Mouse (Mus musculus): ENCODE measurements around the gene Exosc1. TPM values are rescaled to one million over a fixed set of nuclear protein-coding genes. Genes with fewer than 3 reads are reported as not detected.

Exosc1 gene
- polyA plus RNA-seq, 1 experiment from 2014 or later = 34.5 TPM

GRCm38 (mm10) chr19:41895460-41896318 lies 37.5 kb downstream of the Exosc1 start, which contains the start of gene Rrp12:
Rrp12 (minus strand) TSS chr19:41896173.
- H3K4me1 ChIP-seq (ENCODE audit: insufficient read depth) = peaks cover 18% of the 10 kb centered on the region
- DNase-seq = peak; percentile 82
- H3K9ac ChIP-seq (replicated peaks) = peak within 1 kb of the TSS; percentile 65
- peak within 1 kb of the TSS; percentile 73 for H3K4me3 ChIP-seq (ENCODE audit: low read depth, low read length)
- WGBS (ENCODE audit: insufficient replicate concordance) = under 1% methylated on average over 46 of the region's 46 CpGs
- H3K9me3 ChIP-seq (ENCODE audit: low read length) = no peaks in the 10 kb centered on the region
- H3K36me3 ChIP-seq (replicated peaks; ENCODE audit: insufficient read depth, low read length) = 0 out of 2 replicates have a peak, but pooled peaks cover 3% of the 10 kb centered on the region
- peak; percentile 93 for ATAC-seq
- H3K27ac ChIP-seq (ENCODE audit: low read depth) = peak within 1 kb of the TSS; percentile 62
- TF ChIP-seq EP300 (IDR thresholded peaks at IDR 0.05; ENCODE audit: low read depth) = no peak
- TF ChIP-seq CTCF (IDR thresholded peaks at IDR 0.05; ENCODE audit: low read depth) = no peak
- H3K4me2 ChIP-seq (ENCODE audit: low read depth, low read length) = peak within 1 kb of the TSS; percentile 89
- no peaks in the 10 kb centered on the region for H3K27me3 ChIP-seq (ENCODE audit: insufficient read depth, low read length)

GRCm38 (mm10) chr19:41894959-41895358 lies 38.3 kb downstream of the Exosc1 start:
- peak; percentile 12; the same call in 1 of the 2 replicates for ATAC-seq

GRCm38 (mm10) chr19:41888191-41888590 lies 45.0 kb downstream of the Exosc1 start:
- DNase-seq = no peak
- no peak overlapping the region for H3K27ac ChIP-seq (ENCODE audit: low read depth)
- H3K4me3 ChIP-seq (ENCODE audit: low read depth, low read length) = no peak overlapping the region
- peaks cover 44% of the 10 kb centered on the region for H3K36me3 ChIP-seq (replicated peaks; ENCODE audit: insufficient read depth, low read length)
- H3K4me1 ChIP-seq (ENCODE audit: insufficient read depth) = no peaks in the 10 kb centered on the region
- TF ChIP-seq EP300 (IDR thresholded peaks at IDR 0.05; ENCODE audit: low read depth) (no peak), CTCF (IDR thresholded peaks at IDR 0.05; ENCODE audit: low read depth) (no peak)
- H3K9ac ChIP-seq (replicated peaks) = no peak overlapping the region
- no peak overlapping the region for H3K4me2 ChIP-seq (ENCODE audit: low read depth, low read length)
- H3K9me3 ChIP-seq (ENCODE audit: low read length) = no peaks in the 10 kb centered on the region
- H3K27me3 ChIP-seq (ENCODE audit: insufficient read depth, low read length) = no peaks in the 10 kb centered on the region
- no peak for ATAC-seq

More at GRCm38 (mm10) chr19:41894959-41895358, 38.3 kb downstream of the Exosc1 start:
- peaks cover 13% of the 10 kb centered on the region for H3K4me1 ChIP-seq (ENCODE audit: insufficient read depth)
- no peaks in the 10 kb centered on the region for H3K9me3 ChIP-seq (ENCODE audit: low read length)
- H3K9ac ChIP-seq (replicated peaks) = peak overlapping the region; percentile 65
- H3K4me2 ChIP-seq (ENCODE audit: low read depth, low read length) = peak overlapping the region; percentile 89
- no peak for TF ChIP-seq EP300 (IDR thresholded peaks at IDR 0.05; ENCODE audit: low read depth)
- no peak for TF ChIP-seq CTCF (IDR thresholded peaks at IDR 0.05; ENCODE audit: low read depth)
- peak overlapping the region; percentile 73 for H3K4me3 ChIP-seq (ENCODE audit: low read depth, low read length)
- WGBS (ENCODE audit: insufficient replicate concordance) = 26% methylated on average over 7 of the region's 7 CpGs
- peaks cover 8% of the 10 kb centered on the region; the same call in 1 of the 2 replicates for H3K36me3 ChIP-seq (replicated peaks; ENCODE audit: insufficient read depth, low read length)
- no peak overlapping the region for H3K27ac ChIP-seq (ENCODE audit: low read depth)
- no peak for DNase-seq
- H3K27me3 ChIP-seq (ENCODE audit: insufficient read depth, low read length) = no peaks in the 10 kb centered on the region

- Histone ChIP-seq H3K4me1 (ENCODE audit: insufficient read depth) (no peaks in the 10 kb centered on the region), H3K36me3 (replicated peaks; ENCODE audit: insufficient read depth, low read length) (peaks cover 48% of the 10 kb centered on the region), H3K27ac (ENCODE audit: low read depth) (no peak overlapping the region), H3K9ac (replicated peaks) (no peak overlapping the region), H3K4me2 (ENCODE audit: low read depth, low read length) (no peak overlapping the region), H3K27me3 (ENCODE audit: insufficient read depth, low read length) (no peaks in the 10 kb centered on the region), H3K4me3 (ENCODE audit: low read depth, low read length) (no peak overlapping the region), H3K9me3 (ENCODE audit: low read length) (no peaks in the 10 kb centered on the region)
- 94% methylated on average over 9 of the region's 9 CpGs for WGBS (ENCODE audit: insufficient replicate concordance)
- no peak for ATAC-seq
- TF ChIP-seq CTCF (IDR thresholded peaks at IDR 0.05; ENCODE audit: low read depth) (no peak), EP300 (IDR thresholded peaks at IDR 0.05; ENCODE audit: low read depth) (no peak)
- DNase-seq = no peak
Observed at GRCm38 (mm10) chr19:41883882-41884281, 49.3 kb downstream of the Exosc1 start.

- TF ChIP-seq CTCF (IDR thresholded peaks at IDR 0.05; ENCODE audit: low read depth) (no peak), EP300 (IDR thresholded peaks at IDR 0.05; ENCODE audit: low read depth) (no peak)
- Histone ChIP-seq H3K4me1 (ENCODE audit: insufficient read depth) (no peaks in the 10 kb centered on the region), H3K4me3 (ENCODE audit: low read depth, low read length) (no peak overlapping the region), H3K9me3 (ENCODE audit: low read length) (no peaks in the 10 kb centered on the region), H3K4me2 (ENCODE audit: low read depth, low read length) (no peak overlapping the region), H3K9ac (replicated peaks) (no peak overlapping the region), H3K36me3 (replicated peaks; ENCODE audit: insufficient read depth, low read length) (peaks cover 47% of the 10 kb centered on the region), H3K27ac (ENCODE audit: low read depth) (no peak overlapping the region), H3K27me3 (ENCODE audit: insufficient read depth, low read length) (no peaks in the 10 kb centered on the region)
- ATAC-seq = no peak
- DNase-seq = no peak
- WGBS (ENCODE audit: insufficient replicate concordance) = 88% methylated on average over 4 of the region's 4 CpGs
Observed at GRCm38 (mm10) chr19:41881842-41882241, 51.4 kb downstream of the Exosc1 start.

- H3K36me3 ChIP-seq (replicated peaks; ENCODE audit: insufficient read depth, low read length) = peaks cover 36% of the 10 kb centered on the region
- WGBS (ENCODE audit: insufficient replicate concordance) = 86% methylated on average over 14 of the region's 14 CpGs
- H3K4me2 ChIP-seq (ENCODE audit: low read depth, low read length) = no peak overlapping the region
- TF ChIP-seq CTCF (IDR thresholded peaks at IDR 0.05; ENCODE audit: low read depth) (no peak), EP300 (IDR thresholded peaks at IDR 0.05; ENCODE audit: low read depth) (no peak)
- no peaks in the 10 kb centered on the region for H3K27me3 ChIP-seq (ENCODE audit: insufficient read depth, low read length)
- no peak for DNase-seq
- no peaks in the 10 kb centered on the region for H3K4me1 ChIP-seq (ENCODE audit: insufficient read depth)
- H3K9ac ChIP-seq (replicated peaks) = no peak overlapping the region
- no peaks in the 10 kb centered on the region for H3K9me3 ChIP-seq (ENCODE audit: low read length)
- no peak overlapping the region for H3K4me3 ChIP-seq (ENCODE audit: low read depth, low read length)
- ATAC-seq = no peak
- no peak overlapping the region for H3K27ac ChIP-seq (ENCODE audit: low read depth)
Observed at GRCm38 (mm10) chr19:41874356-41874755, 58.9 kb downstream of the Exosc1 start.

Other genes with a start within 250 kb of the Exosc1 start
- 0.12 and 0.13 TPM in 2 replicates for gene Slit1, start 189.8 kb downstream of the Exosc1 start, polyA plus RNA-seq (2015; fragmentation: Nextera tagmentation; extraction: Ambion mirVana)
- gene Arhgap19, start 131.4 kb downstream of the Exosc1 start, polyA plus RNA-seq (2015; fragmentation: Nextera tagmentation; extraction: Ambion mirVana) = 10.5 and 12.9 TPM in 2 replicates
- gene Frat1, start 103.5 kb downstream of the Exosc1 start, polyA plus RNA-seq (2015; fragmentation: Nextera tagmentation; extraction: Ambion mirVana) = 7.8 and 8.1 TPM in 2 replicates
- 3.3 and 3.7 TPM in 2 replicates for gene Frat2, start 85.3 kb downstream of the Exosc1 start, polyA plus RNA-seq (2015; fragmentation: Nextera tagmentation; extraction: Ambion mirVana)
- gene Rrp12, start 37.2 kb downstream of the Exosc1 start, polyA plus RNA-seq (2015; fragmentation: Nextera tagmentation; extraction: Ambion mirVana) = 4.1 and 4.3 TPM in 2 replicates
- gene Pgam1, start 21.5 kb downstream of the Exosc1 start, polyA plus RNA-seq (2015; fragmentation: Nextera tagmentation; extraction: Ambion mirVana) = 153 and 183 TPM in 2 replicates
- gene Zdhhc16, start 57 bp upstream of the Exosc1 start, polyA plus RNA-seq (2015; fragmentation: Nextera tagmentation; extraction: Ambion mirVana) = 22.6 and 24.9 TPM in 2 replicates
- gene Mms19, start 47.7 kb upstream of the Exosc1 start, polyA plus RNA-seq (2015; fragmentation: Nextera tagmentation; extraction: Ambion mirVana) = 7.3 and 9.2 TPM in 2 replicates
- gene Ubtd1, start 48.3 kb upstream of the Exosc1 start, polyA plus RNA-seq (2015; fragmentation: Nextera tagmentation; extraction: Ambion mirVana) = 6.9 and 9.0 TPM in 2 replicates
- 0.22 and 1.1 TPM in 2 replicates for gene Ankrd2, start 102.6 kb upstream of the Exosc1 start, polyA plus RNA-seq (2015; fragmentation: Nextera tagmentation; extraction: Ambion mirVana)
- gene Hoga1, start 112.2 kb upstream of the Exosc1 start, polyA plus RNA-seq (2015; fragmentation: Nextera tagmentation; extraction: Ambion mirVana) = 183 and 190 TPM in 2 replicates
- gene 4933411K16Rik, start 118.8 kb upstream of the Exosc1 start, polyA plus RNA-seq (2015; fragmentation: Nextera tagmentation; extraction: Ambion mirVana) = 0.18 and 0.40 TPM in 2 replicates
- 0.54 and 0.63 TPM in 2 replicates for gene Morn4, start 152.9 kb upstream of the Exosc1 start, polyA plus RNA-seq (2015; fragmentation: Nextera tagmentation; extraction: Ambion mirVana)
- 16.1 and 18.3 TPM in 2 replicates for gene Pi4k2a, start 157.0 kb upstream of the Exosc1 start, polyA plus RNA-seq (2015; fragmentation: Nextera tagmentation; extraction: Ambion mirVana)
- 50.0 and 58.5 TPM in 2 replicates for gene Avpi1, start 195.6 kb upstream of the Exosc1 start, polyA plus RNA-seq (2015; fragmentation: Nextera tagmentation; extraction: Ambion mirVana)
- 4.7 and 6.6 TPM in 2 replicates for gene Marveld1, start 214.0 kb upstream of the Exosc1 start, polyA plus RNA-seq (2015; fragmentation: Nextera tagmentation; extraction: Ambion mirVana)
- gene Zfyve27, start 230.5 kb upstream of the Exosc1 start, polyA plus RNA-seq (2015; fragmentation: Nextera tagmentation; extraction: Ambion mirVana) = 8.0 and 8.5 TPM in 2 replicates

Measured in liver, postnatal 0 days (tissue).